ENCODE assay signal across 7 mouse cellular contexts in the genomic region with DNA sequence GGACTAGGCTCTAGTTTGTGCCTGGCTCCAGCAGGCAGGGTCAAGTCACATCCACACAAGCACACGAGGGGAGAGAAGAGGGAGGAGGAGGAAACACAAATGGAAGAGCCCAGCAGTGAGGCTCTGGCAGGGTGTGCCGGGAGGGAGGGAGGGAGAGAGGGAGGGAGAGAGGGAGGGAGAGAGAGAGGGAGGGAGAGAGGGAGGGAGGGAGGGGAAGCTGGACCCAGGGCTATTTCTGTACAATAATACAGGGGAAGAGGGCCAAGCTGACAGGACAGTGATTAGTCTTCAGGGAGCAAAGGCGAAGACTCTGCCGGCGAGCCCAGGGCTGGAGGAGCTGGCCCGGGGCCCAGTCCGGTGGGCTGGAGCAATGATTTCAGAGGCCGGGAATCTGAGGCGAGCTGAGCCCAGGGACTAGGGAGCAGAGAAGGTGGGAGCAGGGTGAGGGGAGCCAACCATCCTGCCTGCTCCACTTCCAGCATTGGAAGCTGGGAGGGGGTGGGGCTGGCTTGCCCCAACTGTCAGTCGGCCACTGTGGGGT.
DNase-seq lines count a peak whose midpoint lies in the region; ATAC-seq and TF ChIP-seq lines count a peak whose summit lies in the region.

No protein-coding gene starts in this region.

- H3K36me3 ChIP-seq in hindbrain, embryonic 10.5 days = no peaks in the 10 kb centered on the region
- H3K36me3 ChIP-seq in limb, embryonic 12.5 days = no peaks in the 10 kb centered on the region
- H3K36me3 ChIP-seq in myocyte (ENCODE audit: control insufficient read depth, insufficient read depth) = no peaks in the 10 kb centered on the region

- H3K79me2 ChIP-seq in myocyte (ENCODE audit: control insufficient read depth, insufficient read depth) = no peaks in the 10 kb centered on the region

- TF ChIP-seq CTCF in brain, embryonic 14.5 days (IDR thresholded peaks at IDR 0.05; ENCODE audit: borderline replicate concordance, extremely low read depth, insufficient read depth, insufficient read length) = no peak
- no peak for TF ChIP-seq CTCF in embryonic fibroblast, embryonic 13.5 days (IDR thresholded peaks at IDR 0.05; ENCODE audit: borderline replicate concordance, insufficient read depth, low read length)

- H3ac ChIP-seq in myocyte (ENCODE audit: control insufficient read depth, insufficient read length) = no peak overlapping the region

- no peaks in the 10 kb centered on the region; the same call in 1 of the 2 replicates for H3K4me1 ChIP-seq in embryonic fibroblast, embryonic 13.5 days (ENCODE audit: control insufficient read depth, insufficient read depth, low read length)
- peaks cover 31% of the 10 kb centered on the region for H3K4me1 ChIP-seq in hindbrain, embryonic 10.5 days (replicated peaks)
- peaks cover 17% of the 10 kb centered on the region for H3K4me1 ChIP-seq in limb, embryonic 12.5 days (replicated peaks)

- 0 out of 2 replicates have a peak, but pooled peaks have one; percentile 56 for ATAC-seq in limb, embryonic 12.5 days (ENCODE audit: insufficient number of reproducible peaks, insufficient read depth, low FRiP score, low TSS enrichment, low read depth)

- no peak overlapping the region for H3K9ac ChIP-seq in limb, embryonic 12.5 days (replicated peaks)

- H3K4me2 ChIP-seq in limb, embryonic 12.5 days = no peak overlapping the region
- peak overlapping the region; percentile 34 for H3K4me2 ChIP-seq in myocyte (ENCODE audit: low read depth)

- H3K27me3 ChIP-seq in hindbrain, embryonic 10.5 days (ENCODE audit: insufficient read depth, poor library complexity, severe bottlenecking) = peaks cover 100% of the 10 kb centered on the region
- H3K27me3 ChIP-seq in limb, embryonic 12.5 days = peaks cover 92% of the 10 kb centered on the region
- H3K27me3 ChIP-seq in myocyte (ENCODE audit: control insufficient read depth, insufficient read depth, insufficient read length) = no peaks in the 10 kb centered on the region

- no peaks in the 10 kb centered on the region for H3K9me3 ChIP-seq in hindbrain, embryonic 10.5 days
- H3K9me3 ChIP-seq in limb, embryonic 12.5 days = no peaks in the 10 kb centered on the region

- peak; percentile 81 for DNase-seq in brain, embryonic 14.5 days (ENCODE audit: low read depth)
- DNase-seq in hindbrain, embryonic 10.5 days (ENCODE audit: low spot score) = no peak
- DNase-seq in B cell, adult 2 months = no peak
- DNase-seq in frontal cortex, postnatal 10 days (ENCODE audit: low spot score in 2 of 2) = no peak

- no peak for TF ChIP-seq POLR2A in brain, embryonic 14.5 days (IDR thresholded peaks at IDR 0.05; ENCODE audit: borderline replicate concordance, extremely low read depth, insufficient read depth, insufficient read length, poor library complexity, severe bottlenecking)
- TF ChIP-seq POLR2A in embryonic fibroblast, embryonic 13.5 days (IDR thresholded peaks at IDR 0.05; ENCODE audit: low read depth, low read length) = no peak
- no peak for TF ChIP-seq POLR2A in myocyte (IDR thresholded peaks at IDR 0.05; ENCODE audit: insufficient read length, low read depth)

- WGBS in hindbrain, embryonic 10.5 days = 28% methylated on average over 9 of the region's 10 CpGs
- 38% methylated on average over 9 of the region's 10 CpGs for whole genome bisulfite sequencing in limb, embryonic 12.5 days

- H3K27ac ChIP-seq in embryonic fibroblast, embryonic 13.5 days (ENCODE audit: insufficient read depth, low read length) = peak overlapping the region; percentile 19; the same call in 1 of the 2 replicates
- H3K27ac ChIP-seq in hindbrain, embryonic 10.5 days = peak overlapping the region; percentile 78
- H3K27ac ChIP-seq in limb, embryonic 12.5 days = peak overlapping the region; percentile 31; the same call in 1 of the 2 replicates

- H3K4me3 ChIP-seq in embryonic fibroblast, embryonic 13.5 days (ENCODE audit: insufficient read depth, low read length) = no peak overlapping the region
- no peak overlapping the region for H3K4me3 ChIP-seq in hindbrain, embryonic 10.5 days
- no peak overlapping the region for H3K4me3 ChIP-seq in limb, embryonic 12.5 days (replicated peaks)
- no peak overlapping the region for H3K4me3 ChIP-seq in myocyte

TF ChIP-seq in myocyte, 11 proteins besides CTCF, POLR2A, EP300 and RAD21:
- TF ChIP-seq TCF12 (IDR thresholded peaks at IDR 0.05; ENCODE audit: insufficient read depth, poor library complexity, severe bottlenecking) = no peak
- no peak for TF ChIP-seq REST (IDR thresholded peaks at IDR 0.05; ENCODE audit: insufficient read depth, insufficient read length)
- no peak for TF ChIP-seq MYOD1 (IDR thresholded peaks at IDR 0.05; ENCODE audit: control insufficient read depth in 1 of 3, insufficient read length in 2 of 3, low read depth in 2 of 3)
- no peak for TF ChIP-seq SRF (IDR thresholded peaks at IDR 0.05; ENCODE audit: control insufficient read depth, insufficient read length, low read depth)
- TF ChIP-seq MAX (IDR thresholded peaks at IDR 0.05; ENCODE audit: low read depth) = no peak
- TF ChIP-seq USF1 (IDR thresholded peaks at IDR 0.05; ENCODE audit: low read depth) = no peak
- TF ChIP-seq POLR2AphosphoS2 (IDR thresholded peaks at IDR 0.05; ENCODE audit: insufficient read length, low read depth) = no peak
- TF ChIP-seq MYOG (IDR thresholded peaks at IDR 0.05; ENCODE audit: control insufficient read depth in 1 of 3, insufficient read depth in 1 of 3, insufficient read length in 2 of 3, low read depth in 2 of 3) = no peak
- TF ChIP-seq TCF3 (IDR thresholded peaks at IDR 0.05; ENCODE audit: insufficient read length, low read depth) = no peak
- no peak for TF ChIP-seq E2F4 (IDR thresholded peaks at IDR 0.05; ENCODE audit: insufficient read depth)
- no peak for TF ChIP-seq CEBPB (IDR thresholded peaks at IDR 0.05; ENCODE audit: insufficient read depth, poor library complexity, severe bottlenecking)

Comparison
In these comparisons a context has a peak if more than half of its experiments do, and no peak if none do; other contexts are left out.
1. H3K27ac ChIP-seq: peak in every context shown above with its lines; median percentile 78 in hindbrain, embryonic 10.5 days; 31 in limb, embryonic 12.5 days; 19 in embryonic fibroblast, embryonic 13.5 days.